Mouse (Mus musculus) myocyte (in vitro differentiated cells): ENCODE results near the gene Cabp7.

Experiments used
- MYOG ChIP-seq, 3 experiments: IDR thresholded peaks; one replicate each; pipeline ENCODE4 v1.6.1; 2011; ENCODE audit warnings: control low read depth in 2 of 3, low read depth in 2 of 3, mild to moderate bottlenecking in 2 of 3; ENCODE audit not compliant: insufficient read length in 2 of 3, control insufficient read depth in 1 of 3, insufficient read depth in 1 of 3
- POLR2A ChIP-seq: IDR thresholded peaks from one replicate; pipeline ENCODE4 v1.6.1; 2011; ENCODE audit warnings: low read depth, mild to moderate bottlenecking, control low read depth, moderate library complexity; ENCODE audit not compliant: insufficient read length
- TCF12 ChIP-seq: IDR thresholded peaks from one replicate; pipeline ENCODE4 v1.6.1; 2011; ENCODE audit warnings: mild to moderate bottlenecking, control low read depth; ENCODE audit not compliant: poor library complexity, insufficient read depth, severe bottlenecking
- USF1 ChIP-seq: IDR thresholded peaks from one replicate; pipeline ENCODE4 v1.6.1; 2011; ENCODE audit warnings: low read depth, mild to moderate bottlenecking, control low read depth, moderate library complexity

DNA sequence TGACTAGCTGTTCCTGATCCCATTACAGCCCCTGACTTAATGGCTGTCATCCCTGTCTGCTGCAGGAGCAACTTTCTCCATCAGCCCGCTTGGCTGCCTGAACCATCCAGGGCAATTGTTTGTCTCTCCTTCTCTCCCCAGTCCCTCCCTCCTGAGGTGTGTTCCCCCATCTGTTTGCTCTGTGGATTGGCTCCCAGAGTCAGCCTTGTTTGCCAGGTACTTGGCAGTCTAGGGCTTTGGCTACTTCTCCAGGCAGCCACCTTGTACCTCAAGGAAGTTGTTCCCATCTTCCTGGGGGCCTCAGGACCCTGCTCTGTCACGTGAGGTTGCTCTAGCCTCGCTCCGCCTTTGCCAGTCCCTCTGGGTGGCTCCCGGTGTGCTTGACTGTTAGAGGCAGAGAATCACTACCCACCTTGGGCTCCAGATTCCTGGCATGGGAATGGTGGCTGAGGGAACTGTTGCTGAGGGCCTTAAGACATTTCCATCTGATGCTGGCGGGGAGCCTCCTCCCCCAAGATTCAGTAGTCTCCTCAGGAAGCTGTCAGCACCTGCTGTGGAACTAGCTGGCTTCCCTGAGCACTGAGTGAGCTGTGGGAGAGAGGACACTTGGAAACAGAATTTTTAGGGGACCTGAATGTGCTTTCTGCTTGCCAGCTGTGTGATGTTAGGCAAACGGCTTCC is 25.5 kb downstream of the Cabp7 start:
- TF ChIP-seq POLR2A = no peak
- no peak for TF ChIP-seq USF1
- no peak for TF ChIP-seq MYOG (IDR thresholded peaks at IDR 0.05; ENCODE audit: control insufficient read depth in 1 of 3, insufficient read depth in 1 of 3, insufficient read length in 2 of 3, low read depth in 2 of 3)
- TF ChIP-seq TCF12 = no peak
